Mouse (Mus musculus): Measurements from ENCODE around the gene Tfpt. TPM values are rescaled to one million over a fixed set of nuclear protein-coding genes. Genes with fewer than 3 reads are reported as not detected.

Tfpt gene
- polyA plus RNA-seq (2016; fragmentation: Nextera tagmentation; extraction: Ambion mirVana): 31.0 and 33.0 TPM in 2 replicates

DNA sequence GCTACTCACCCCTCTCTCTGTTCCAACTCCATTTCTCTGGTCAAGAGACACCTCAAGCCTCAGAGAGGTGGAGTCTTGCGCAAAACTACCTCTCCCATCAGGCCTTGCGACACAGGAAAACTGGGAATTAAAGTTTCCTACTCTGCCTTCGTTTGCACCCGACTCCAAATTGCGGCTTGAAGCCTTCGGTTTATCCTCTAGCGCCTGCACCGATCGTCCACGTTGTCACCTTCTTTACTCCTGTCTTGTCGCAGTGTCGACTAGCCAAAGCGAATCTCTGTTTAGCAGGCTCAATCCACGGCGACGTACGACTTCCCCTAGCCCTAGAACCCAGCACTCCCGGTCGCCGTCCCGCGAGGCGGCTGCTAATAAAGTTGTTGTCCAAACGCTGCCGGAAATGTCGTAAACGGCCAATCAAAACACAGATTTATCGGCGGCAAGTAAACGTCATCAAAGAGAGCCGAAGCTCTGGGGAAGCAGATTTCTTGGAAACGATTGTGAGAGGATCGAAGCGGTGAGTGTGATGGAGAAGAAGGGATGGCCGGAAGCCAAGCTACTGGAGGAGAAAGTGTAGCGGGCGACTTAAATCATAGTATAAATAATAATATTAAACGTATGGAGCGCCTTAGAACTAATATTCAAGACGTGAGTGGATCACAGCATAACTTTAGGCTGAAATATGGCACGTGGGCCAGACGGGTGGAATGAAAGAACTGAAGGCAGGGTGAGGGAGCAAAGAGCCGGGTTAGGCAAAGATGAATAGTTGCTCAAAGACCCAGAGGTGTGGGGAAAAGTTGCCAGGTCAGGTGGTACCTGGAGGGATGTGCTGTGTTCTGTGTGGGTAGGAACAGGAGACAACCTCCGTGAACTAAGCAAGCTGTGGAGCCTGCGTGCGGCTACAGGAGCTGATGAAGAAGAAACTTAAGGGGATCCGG, at the start of gene Tfpt, which contains the start of gene Prpf31:
Gene Tfpt (minus strand): TSS at position 387 of the 935 bp plus-strand sequence.
Gene Prpf31 (plus strand): TSS at position 443 of the 935 bp plus-strand sequence.
- H3K27ac ChIP-seq (replicated peaks): peak within 1 kb of the TSS; percentile 87
- WGBS: 1% methylated on average over 47 of the region's 47 CpGs
- H3K36me3 ChIP-seq (replicated peaks): peaks cover 58% of the 10 kb centered on the region

DNA sequence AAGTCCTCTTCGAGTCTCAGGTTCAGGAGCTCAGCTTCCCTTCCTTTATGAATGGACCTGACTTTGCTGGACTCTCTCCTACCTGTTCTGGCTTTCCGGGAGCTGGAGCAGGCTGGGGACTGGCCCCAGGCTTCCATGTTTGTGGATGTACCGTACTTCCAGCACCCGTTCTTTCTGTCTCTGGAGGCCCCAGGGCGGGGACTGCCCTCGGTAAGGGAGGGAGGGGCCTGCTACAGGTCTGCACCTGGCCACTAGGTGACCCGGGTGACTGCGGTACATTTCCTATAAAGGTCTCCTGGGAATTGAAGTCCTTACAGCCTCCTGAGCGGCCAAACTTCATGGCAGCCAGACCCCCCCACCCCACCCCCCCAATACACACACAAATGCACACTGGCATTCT, 47.6 kb upstream of the Tfpt start, which contains the start of gene Tmc4:
Gene Tmc4 (minus strand): TSS at position 212 of the 400 bp plus-strand sequence.
- Histone ChIP-seq H3K4me3 (peak within 1 kb of the TSS; percentile 23), H3K27me3 (replicated peaks; ENCODE audit: low read depth, poor library complexity, severe bottlenecking) (no peaks in the 10 kb centered on the region), H3K36me3 (replicated peaks) (peaks cover 29% of the 10 kb centered on the region), H3K27ac (replicated peaks) (no peak within 1 kb of the TSS), H3K4me1 (no peaks in the 10 kb centered on the region), H3K9me3 (no peaks in the 10 kb centered on the region)
- 56% methylated on average over 9 of the region's 9 CpGs for WGBS
- DNase-seq (ENCODE audit: low spot score): no peak

More for the DNA sequence above, at the start of gene Tfpt, which contains the start of gene Prpf31:
- Histone ChIP-seq H3K4me3 (peak within 1 kb of the TSS; percentile 74), H3K4me1 (peaks cover 19% of the 10 kb centered on the region), H3K27me3 (replicated peaks; ENCODE audit: low read depth, poor library complexity, severe bottlenecking) (no peaks in the 10 kb centered on the region), H3K9me3 (no peaks in the 10 kb centered on the region)
- peak; percentile 93 for DNase-seq (ENCODE audit: low spot score)

DNA sequence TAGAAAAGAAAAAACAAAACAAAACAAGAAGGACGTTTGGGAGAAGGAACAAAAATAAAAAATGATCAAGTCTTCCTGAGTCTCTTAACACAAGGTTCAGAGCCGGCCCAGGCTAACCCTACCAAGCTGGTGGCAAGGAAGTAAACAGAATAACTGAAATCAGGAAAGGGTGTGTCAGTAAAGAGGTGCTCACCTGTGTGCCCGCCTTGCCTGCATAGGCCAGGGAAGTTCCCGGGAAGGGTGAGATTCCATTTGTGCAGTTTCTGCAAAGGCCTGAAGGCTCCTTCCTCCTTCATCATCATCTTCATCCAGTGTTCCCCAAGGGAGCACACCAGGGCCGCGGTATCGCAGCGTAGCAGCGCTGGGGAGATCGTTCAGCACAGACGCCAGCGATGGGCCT, 46.6 kb upstream of the Tfpt start:
- Histone ChIP-seq H3K36me3 (replicated peaks) (peaks cover 27% of the 10 kb centered on the region), H3K9me3 (no peaks in the 10 kb centered on the region)
- DNase-seq (ENCODE audit: low spot score): no peak

DNA sequence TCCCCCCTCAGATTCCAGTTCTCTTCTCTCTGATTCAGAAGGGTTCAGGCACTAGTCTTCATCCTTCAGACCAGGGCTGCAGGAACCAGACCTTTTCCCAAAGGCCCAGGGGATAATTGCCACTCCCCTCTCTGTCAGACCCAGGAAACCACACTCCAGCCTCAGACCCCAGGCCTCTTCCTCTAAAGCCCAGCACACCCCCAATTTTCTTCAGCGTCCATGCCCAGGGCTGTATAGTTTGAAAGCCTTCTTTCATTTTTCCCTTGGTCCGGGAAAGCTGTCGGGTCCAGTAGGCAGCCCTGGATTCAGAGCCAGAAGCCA, 45.5 kb upstream of the Tfpt start:
- 73% methylated on average over 3 of the region's 3 CpGs for WGBS

More for the DNA sequence above, 46.6 kb upstream of the Tfpt start:
- Histone ChIP-seq H3K4me3 (peak overlapping the region; percentile 23; the same call in 1 of the 2 replicates), H3K4me1 (no peaks in the 10 kb centered on the region), H3K27me3 (replicated peaks; ENCODE audit: low read depth, poor library complexity, severe bottlenecking) (no peaks in the 10 kb centered on the region), H3K27ac (replicated peaks) (no peak overlapping the region)
- 90% methylated on average over 12 of the region's 12 CpGs for WGBS

DNA sequence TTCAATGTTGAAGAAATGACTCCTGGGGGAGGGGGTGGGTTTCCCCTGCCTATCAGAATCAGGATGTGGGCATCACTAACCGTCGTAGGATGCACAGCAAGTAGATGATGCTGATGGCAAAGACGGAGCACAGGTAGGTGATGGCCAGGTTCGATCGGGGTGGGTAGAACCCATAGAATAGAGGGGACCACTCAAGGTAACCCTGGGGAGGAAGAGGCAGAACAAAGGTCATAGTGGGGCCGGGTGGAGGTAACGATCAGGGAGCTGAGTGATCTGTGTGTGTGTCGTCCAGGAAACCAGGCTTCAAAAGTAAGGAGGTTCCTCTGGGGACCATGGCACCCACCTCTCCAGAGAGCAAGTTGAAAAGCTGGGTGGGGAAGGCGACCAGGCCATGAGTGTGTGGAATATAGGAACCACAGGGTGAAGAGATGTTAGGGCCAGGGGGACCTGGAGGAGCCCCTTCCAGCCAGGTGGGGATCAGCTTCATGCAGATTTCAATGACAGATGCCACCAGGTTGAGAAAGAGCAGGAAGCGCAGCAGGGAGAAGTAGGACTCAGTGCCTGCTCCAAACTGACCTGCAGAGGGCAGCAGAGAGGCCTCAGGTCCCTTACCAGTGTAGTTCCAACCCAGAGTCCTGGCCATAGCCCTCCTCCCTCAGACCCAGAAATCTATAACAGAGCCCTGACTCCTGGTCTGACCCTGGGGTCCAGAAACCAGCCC, 44.9 kb upstream of the Tfpt start:
- H3K27me3 ChIP-seq (replicated peaks; ENCODE audit: low read depth, poor library complexity, severe bottlenecking): no peaks in the 10 kb centered on the region
- DNase-seq (ENCODE audit: low spot score): peak; percentile 83
- no peak overlapping the region for H3K27ac ChIP-seq (replicated peaks)
- H3K9me3 ChIP-seq: no peaks in the 10 kb centered on the region
- 0 out of 2 replicates have a peak overlapping the region, but pooled peaks have one; percentile 1 for H3K4me3 ChIP-seq
- no peaks in the 10 kb centered on the region for H3K4me1 ChIP-seq
- WGBS: 74% methylated on average over 10 of the region's 10 CpGs
- peaks cover 17% of the 10 kb centered on the region for H3K36me3 ChIP-seq (replicated peaks)

More for the DNA sequence above, 45.5 kb upstream of the Tfpt start:
- Histone ChIP-seq H3K4me3 (no peak overlapping the region), H3K4me1 (no peaks in the 10 kb centered on the region), H3K9me3 (no peaks in the 10 kb centered on the region), H3K27ac (replicated peaks) (no peak overlapping the region), H3K36me3 (replicated peaks) (peaks cover 19% of the 10 kb centered on the region), H3K27me3 (replicated peaks; ENCODE audit: low read depth, poor library complexity, severe bottlenecking) (no peaks in the 10 kb centered on the region)
- DNase-seq (ENCODE audit: low spot score): no peak

DNA sequence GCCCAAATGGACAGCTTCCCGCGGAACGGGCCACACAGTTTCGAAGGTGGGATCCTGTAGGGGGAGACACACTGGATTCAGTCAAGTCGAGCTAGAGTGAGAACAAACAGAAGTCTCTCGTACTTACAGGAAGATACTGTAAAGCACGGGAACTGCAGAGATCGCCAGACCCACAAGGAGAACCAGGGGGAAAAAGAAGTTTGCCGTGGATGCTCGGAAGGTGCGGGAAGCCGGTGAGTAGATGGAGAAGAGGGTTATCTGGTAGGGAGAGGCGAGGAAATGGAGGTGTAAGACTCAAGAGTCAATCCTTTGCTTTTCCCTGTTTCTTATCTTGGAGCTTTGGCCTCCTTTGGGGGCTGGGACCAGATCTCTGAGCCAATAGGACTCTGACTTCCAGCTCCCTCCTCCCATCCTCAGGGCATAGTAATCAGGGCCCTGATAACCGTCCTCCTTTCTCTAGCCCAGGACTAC, 37.2 kb upstream of the Tfpt start:
- no peaks in the 10 kb centered on the region for H3K9me3 ChIP-seq
- peak overlapping the region; percentile 62; the same call in 1 of the 2 replicates for H3K27ac ChIP-seq (replicated peaks)
- no peaks in the 10 kb centered on the region for H3K27me3 ChIP-seq (replicated peaks; ENCODE audit: low read depth, poor library complexity, severe bottlenecking)
- H3K36me3 ChIP-seq (replicated peaks): peaks cover 18% of the 10 kb centered on the region
- 15% methylated on average over 14 of the region's 14 CpGs for WGBS
- H3K4me1 ChIP-seq: peaks cover 36% of the 10 kb centered on the region
- peak; percentile 32 for DNase-seq (ENCODE audit: low spot score)
- H3K4me3 ChIP-seq: peak overlapping the region; percentile 37

DNA sequence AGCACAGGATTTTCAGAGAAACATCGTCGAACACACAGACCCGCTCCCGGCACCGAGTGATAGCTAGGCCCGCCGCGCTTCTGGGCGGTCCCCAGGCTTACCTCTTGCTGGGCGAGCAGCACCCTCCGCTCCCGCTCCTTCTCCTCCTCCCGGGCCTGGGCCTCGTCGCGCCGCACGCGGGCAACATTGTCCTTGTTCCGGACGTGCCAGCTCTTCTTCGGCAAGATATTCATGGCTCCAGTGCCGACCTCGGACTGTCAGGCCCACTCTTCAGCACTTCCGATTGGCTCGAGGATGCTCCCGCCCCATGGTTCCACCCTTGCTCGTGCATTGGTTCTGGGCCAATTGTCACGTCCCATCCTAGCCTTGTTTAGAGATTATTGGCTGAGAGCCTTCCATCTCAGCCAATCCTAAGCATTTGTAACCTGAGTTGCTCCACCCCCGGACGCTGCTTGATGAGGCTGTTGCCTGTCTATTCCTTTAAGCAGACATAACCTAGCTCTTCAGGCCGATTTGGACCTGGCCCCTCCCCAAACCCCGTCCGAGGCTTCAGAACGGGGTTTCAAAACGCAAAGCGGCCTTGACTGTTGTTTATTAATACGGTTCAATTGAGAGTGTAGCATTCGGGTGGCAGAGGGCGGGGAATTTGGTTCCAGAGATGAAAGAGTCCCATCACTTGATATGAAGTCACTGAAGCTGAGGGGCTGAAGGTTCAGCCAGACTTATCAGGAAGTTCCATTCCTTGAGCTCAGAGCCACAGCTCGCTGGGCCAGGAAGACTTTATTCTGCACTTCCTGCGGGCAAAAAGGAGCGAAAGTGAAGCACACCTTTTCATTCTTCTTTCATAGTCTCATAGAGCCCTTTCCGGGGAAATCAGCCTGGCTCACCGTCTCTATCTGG, 35.7 kb upstream of the Tfpt start, which contains the start of gene Leng1:
Gene Leng1 (minus strand): TSS at position 626 of the 900 bp plus-strand sequence.
- Histone ChIP-seq H3K9me3 (no peaks in the 10 kb centered on the region), H3K36me3 (replicated peaks) (peaks cover 33% of the 10 kb centered on the region), H3K4me3 (peak within 1 kb of the TSS; percentile 83), H3K4me1 (peaks cover 36% of the 10 kb centered on the region), H3K27ac (replicated peaks) (peak within 1 kb of the TSS; percentile 88), H3K27me3 (replicated peaks; ENCODE audit: low read depth, poor library complexity, severe bottlenecking) (no peaks in the 10 kb centered on the region)
- peak; percentile 93 for DNase-seq (ENCODE audit: low spot score)
- WGBS: 5% methylated on average over 45 of the region's 45 CpGs

DNA sequence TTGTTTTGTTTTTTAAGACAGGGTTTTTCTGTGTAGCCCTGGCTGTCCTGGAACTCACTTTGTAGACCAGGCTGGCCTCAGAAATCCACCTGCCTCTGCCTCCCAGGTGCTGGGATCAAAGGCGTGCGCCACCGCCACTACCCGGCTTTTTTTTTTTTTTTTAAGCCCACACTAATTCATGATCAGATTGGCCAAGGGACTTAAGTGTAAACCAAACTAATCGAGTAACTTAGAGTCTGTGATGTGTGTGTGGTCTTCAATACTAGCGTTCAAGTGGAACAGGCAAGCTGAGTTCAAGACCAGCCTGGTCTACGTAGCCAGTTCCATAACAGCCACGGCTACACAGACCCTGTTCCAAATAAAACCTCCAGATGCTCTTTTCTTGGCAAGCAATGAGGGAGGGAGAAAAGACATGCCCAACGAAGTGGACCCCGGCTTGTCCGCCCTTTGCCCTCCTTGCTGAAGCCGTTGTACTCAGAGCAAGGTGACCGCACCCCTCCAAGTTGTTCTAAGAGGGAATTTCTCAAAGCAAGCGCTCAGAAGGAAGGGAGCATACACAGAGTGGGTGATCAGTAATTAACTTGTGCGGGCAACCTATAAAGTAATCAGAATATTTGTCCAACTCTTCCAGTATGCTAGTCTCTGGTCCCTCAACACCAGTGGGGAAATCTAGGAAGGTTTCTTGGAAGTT, 34.9 kb upstream of the Tfpt start:
- Histone ChIP-seq H3K27me3 (replicated peaks; ENCODE audit: low read depth, poor library complexity, severe bottlenecking) (no peaks in the 10 kb centered on the region), H3K36me3 (replicated peaks) (peaks cover 41% of the 10 kb centered on the region), H3K9me3 (no peaks in the 10 kb centered on the region), H3K4me1 (peaks cover 36% of the 10 kb centered on the region), H3K27ac (replicated peaks) (peak overlapping the region; percentile 88), H3K4me3 (peak overlapping the region; percentile 83)
- peak; percentile 44 for DNase-seq (ENCODE audit: low spot score)
- WGBS: 38% methylated on average over 15 of the region's 15 CpGs

DNA sequence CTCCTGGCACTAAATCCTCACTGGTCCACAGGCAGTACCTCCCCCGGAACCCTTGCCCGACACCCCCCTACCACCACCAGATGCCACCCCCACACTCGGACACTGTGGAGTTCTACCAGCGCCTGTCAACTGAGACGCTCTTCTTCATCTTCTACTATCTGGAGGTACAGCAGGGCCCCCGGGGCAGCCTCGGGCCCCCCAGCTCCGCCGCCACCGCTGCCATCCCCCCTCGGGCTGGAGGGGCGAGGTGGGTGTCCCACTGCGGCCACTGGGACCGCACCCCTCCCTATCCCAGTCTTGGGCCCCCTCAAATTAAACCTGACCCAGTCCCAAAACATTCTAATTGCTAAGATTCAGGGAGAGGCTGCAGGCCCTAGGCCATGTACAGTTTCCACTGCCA, 28.8 kb upstream of the Tfpt start:
- Histone ChIP-seq H3K36me3 (replicated peaks) (peaks cover 100% of the 10 kb centered on the region), H3K27me3 (replicated peaks; ENCODE audit: low read depth, poor library complexity, severe bottlenecking) (no peaks in the 10 kb centered on the region), H3K4me1 (peaks cover 9% of the 10 kb centered on the region; the same call in 1 of the 2 replicates), H3K4me3 (no peak overlapping the region), H3K9me3 (no peaks in the 10 kb centered on the region), H3K27ac (replicated peaks) (no peak overlapping the region)
- DNase-seq (ENCODE audit: low spot score): no peak
- WGBS: 94% methylated on average over 14 of the region's 14 CpGs

DNA sequence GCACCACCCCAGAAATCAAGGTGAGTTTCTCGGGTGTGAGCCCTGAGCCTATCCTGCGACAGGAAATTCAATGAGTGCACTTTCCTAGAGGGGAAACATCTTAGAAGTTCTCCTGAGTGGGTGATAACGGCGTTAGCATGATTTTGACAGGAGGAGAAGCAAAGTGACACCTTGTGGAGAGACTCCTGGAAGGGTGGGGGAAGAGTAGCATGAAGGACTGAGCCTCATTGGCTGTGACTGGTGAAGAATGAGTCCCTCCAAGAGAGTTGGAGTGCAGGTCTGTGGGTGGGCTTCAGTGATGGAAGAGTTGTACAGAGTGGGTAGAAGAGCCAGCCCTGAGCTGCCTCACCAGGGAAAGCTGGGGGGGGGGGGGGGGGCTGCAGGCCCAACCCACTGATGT, 27.2 kb upstream of the Tfpt start:
- no peak overlapping the region for H3K27ac ChIP-seq (replicated peaks)
- no peaks in the 10 kb centered on the region for H3K27me3 ChIP-seq (replicated peaks; ENCODE audit: low read depth, poor library complexity, severe bottlenecking)
- peaks cover 100% of the 10 kb centered on the region for H3K36me3 ChIP-seq (replicated peaks)
- H3K9me3 ChIP-seq: no peaks in the 10 kb centered on the region
- H3K4me3 ChIP-seq: no peak overlapping the region
- no peak for DNase-seq (ENCODE audit: low spot score)
- 88% methylated on average over 4 of the region's 4 CpGs for WGBS
- no peaks in the 10 kb centered on the region for H3K4me1 ChIP-seq

DNA sequence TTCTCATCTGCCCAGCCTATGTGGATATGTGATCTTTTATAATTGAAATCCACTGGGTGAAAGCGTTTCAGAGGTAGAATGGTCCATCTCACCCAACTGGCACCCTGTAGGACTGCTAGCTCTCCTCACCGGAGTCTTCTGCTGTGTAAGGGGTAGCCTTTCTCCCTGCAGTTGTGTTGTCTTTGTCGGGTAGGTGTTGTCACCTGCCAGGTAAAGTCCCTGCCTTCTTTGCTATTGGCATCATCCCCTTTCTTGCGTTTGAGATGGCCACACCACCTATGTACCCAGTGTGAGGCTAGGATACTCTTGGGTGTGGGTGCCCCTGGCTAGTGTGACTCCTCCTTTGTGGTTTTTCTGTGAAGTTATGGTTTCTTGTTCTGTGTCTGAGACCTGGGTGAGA, 16.9 kb upstream of the Tfpt start:
- no peak for DNase-seq (ENCODE audit: low spot score)
- WGBS: 71% methylated on average over 4 of the region's 4 CpGs
- Histone ChIP-seq H3K27ac (replicated peaks) (peak overlapping the region; percentile 97; the same call in 1 of the 2 replicates), H3K27me3 (replicated peaks; ENCODE audit: low read depth, poor library complexity, severe bottlenecking) (no peaks in the 10 kb centered on the region), H3K4me3 (peak overlapping the region; percentile 98), H3K36me3 (replicated peaks) (peaks cover 61% of the 10 kb centered on the region), H3K9me3 (no peaks in the 10 kb centered on the region), H3K4me1 (peaks cover 38% of the 10 kb centered on the region)
